Mouse (Mus musculus) CH12.LX (cell line): Measurements from ENCODE around the gene Prkce. TPM values are rescaled to one million over a fixed set of nuclear protein-coding genes. Genes with fewer than 3 reads are reported as not detected.

ENCODE experiments used
- DNase-seq: peaks from one replicate; pipeline ENCODE4 v3.0.0-alpha.2; 2013; ENCODE audit errors: extremely low read depth
- H3K27ac ChIP-seq: 2 replicates; pipeline ENCODE4 v1.5.1; 2012; ENCODE audit warnings: low read depth, mild to moderate bottlenecking, control low read depth, moderate library complexity; ENCODE audit not compliant: insufficient read depth
- H3K27me3 ChIP-seq: replicated peaks from 2 replicates; pipeline ENCODE3; 2012; ENCODE audit warnings: inconsistent platforms
- H3K36me3 ChIP-seq, 2 experiments: replicated peaks in 1 of 2; 2 replicates each; pipeline versions ENCODE3 to v1.6.1; 2012; ENCODE audit warnings: inconsistent platforms in 1 of 2, low read length in 1 of 2, mild to moderate bottlenecking in 1 of 2, mixed read lengths in 1 of 2, moderate library complexity in 1 of 2; ENCODE audit not compliant: control insufficient read depth in 1 of 2, insufficient read depth in 1 of 2
- H3K4me1 ChIP-seq, 2 experiments: 2 replicates each; pipeline ENCODE4 v1.6.1; 2012; ENCODE audit warnings: inconsistent platforms in 1 of 2, moderate library complexity in 1 of 2; ENCODE audit not compliant: insufficient read depth in 2 of 2, control insufficient read depth in 1 of 2
- H3K4me2 ChIP-seq: 2 replicates; pipeline ENCODE4 v1.6.1; 2012; ENCODE audit warnings: low read depth, mild to moderate bottlenecking, control low read depth; ENCODE audit not compliant: poor library complexity, insufficient read depth, severe bottlenecking
- H3K4me3 ChIP-seq, 3 experiments: fragments of 150-350 bp in 1 of 3; sonication (generic) in 1 of 3; replicated peaks in 1 of 3; 2 replicates each; pipeline versions ENCODE3 to v1.5.1; 2011 to 2012; ENCODE audit warnings: low read depth in 2 of 3, low read length in 2 of 3, mild to moderate bottlenecking in 2 of 3, moderate library complexity in 2 of 3, control low read depth in 1 of 3, improper control_type of control experiment in 1 of 3, inconsistent platforms in 1 of 3, mixed read lengths in 1 of 3; ENCODE audit not compliant: poor library complexity in 1 of 3
- H3K79me2 ChIP-seq: replicated peaks from 2 replicates; pipeline ENCODE4 v1.6.1; 2012; ENCODE audit warnings: mild to moderate bottlenecking, moderate library complexity; ENCODE audit not compliant: control insufficient read depth, poor library complexity, insufficient read depth, severe bottlenecking; ENCODE audit errors: extremely low read depth
- H3K9ac ChIP-seq: 2 replicates; pipeline ENCODE4 v1.6.1; 2012; ENCODE audit warnings: low read depth, mild to moderate bottlenecking, control low read depth, moderate library complexity; ENCODE audit not compliant: insufficient read depth
- H3K9me3 ChIP-seq: replicated peaks from 2 replicates; pipeline ENCODE3; 2012; ENCODE audit warnings: low read length, inconsistent platforms, mixed read lengths
- BHLHE40 ChIP-seq: IDR thresholded peaks from 2 replicates; pipeline ENCODE4 v1.6.1; 2011; ENCODE audit warnings: mild to moderate bottlenecking, low read depth, low read length, improper control_type of control experiment
- CHD1 ChIP-seq: IDR thresholded peaks from 2 replicates; pipeline ENCODE4 v1.6.1; 2012; ENCODE audit warnings: low read depth, low read length, improper control_type of control experiment, inconsistent platforms
- ELF1 ChIP-seq: IDR thresholded peaks from 2 replicates; pipeline ENCODE4 v1.6.1; 2014; ENCODE audit warnings: low read depth, mild to moderate bottlenecking, inconsistent platforms, low read length, improper control_type of control experiment
- EP300 ChIP-seq: IDR thresholded peaks from 2 replicates; pipeline ENCODE4 v1.6.1; 2011; ENCODE audit warnings: low read length, improper control_type of control experiment
- GABPA ChIP-seq: IDR thresholded peaks from 2 replicates; pipeline ENCODE4 v1.6.1; 2012; ENCODE audit warnings: low read depth, low read length, improper control_type of control experiment, inconsistent platforms; ENCODE audit not compliant: insufficient replicate concordance
- IRF4 ChIP-seq: IDR thresholded peaks from 2 replicates; pipeline ENCODE4 v1.6.1; 2014; ENCODE audit warnings: low read depth, mild to moderate bottlenecking, inconsistent platforms, low read length, improper control_type of control experiment
- JUN ChIP-seq: IDR thresholded peaks from 2 replicates; pipeline ENCODE4 v1.6.1; 2011; ENCODE audit warnings: low read depth, mild to moderate bottlenecking, low read length, improper control_type of control experiment, moderate library complexity; ENCODE audit not compliant: insufficient read depth
- JUND ChIP-seq: conservative IDR thresholded peaks from 2 replicates; pipeline ENCODE4 v1.6.1; 2011; ENCODE audit warnings: low read depth, low read length, improper control_type of control experiment
- MAX ChIP-seq: IDR thresholded peaks from 2 replicates; pipeline ENCODE4 v1.6.1; 2011; ENCODE audit warnings: low read length, improper control_type of control experiment
- MAZ ChIP-seq: IDR thresholded peaks from 2 replicates; pipeline ENCODE4 v1.6.1; 2012; ENCODE audit warnings: low read depth, mild to moderate bottlenecking, inconsistent platforms, low read length, improper control_type of control experiment, moderate library complexity
- MXI1 ChIP-seq: IDR thresholded peaks from 2 replicates; pipeline ENCODE4 v1.6.1; 2011; ENCODE audit warnings: mild to moderate bottlenecking, low read depth, low read length, improper control_type of control experiment
- MYC ChIP-seq: IDR thresholded peaks from 2 replicates; pipeline ENCODE4 v1.6.1; 2011; ENCODE audit warnings: low read depth, mild to moderate bottlenecking, improper control_type of control experiment, low read length
- NRF1 ChIP-seq: IDR thresholded peaks from 2 replicates; pipeline ENCODE4 v1.6.1; 2014; ENCODE audit warnings: low read depth, mild to moderate bottlenecking, inconsistent platforms, low read length, improper control_type of control experiment, moderate library complexity
- POLR2AphosphoS2 ChIP-seq: IDR thresholded peaks from 2 replicates; pipeline ENCODE4 v1.6.1; 2011; ENCODE audit warnings: low read depth, low read length, improper control_type of control experiment
- RAD21 ChIP-seq: IDR thresholded peaks from 2 replicates; pipeline ENCODE4 v1.6.1; 2011; ENCODE audit warnings: low read depth, mild to moderate bottlenecking, low read length, improper control_type of control experiment, moderate library complexity
- RCOR1 ChIP-seq: conservative IDR thresholded peaks from 2 replicates; pipeline ENCODE4 v1.6.1; 2012; ENCODE audit warnings: low read depth, mild to moderate bottlenecking, inconsistent platforms, low read length, improper control_type of control experiment
- SMC3 ChIP-seq: IDR thresholded peaks from 2 replicates; pipeline ENCODE4 v1.6.1; 2011; ENCODE audit warnings: low read depth, low read length, improper control_type of control experiment
- TCF12 ChIP-seq: IDR thresholded peaks from 2 replicates; pipeline ENCODE4 v1.6.1; 2014; ENCODE audit warnings: low read depth, mild to moderate bottlenecking, inconsistent platforms, low read length, improper control_type of control experiment
- UBTF ChIP-seq: IDR thresholded peaks from 2 replicates; pipeline ENCODE4 v1.6.1; 2012; ENCODE audit warnings: low read depth, mild to moderate bottlenecking, inconsistent platforms, low read length, improper control_type of control experiment, moderate library complexity
- ZMIZ1 ChIP-seq: IDR thresholded peaks from 2 replicates; pipeline ENCODE4 v1.6.1; 2012; ENCODE audit warnings: low read depth, mild to moderate bottlenecking, inconsistent platforms, low read length, improper control_type of control experiment
- dilution Hi-C: fragments of 300-500 bp; cut with MboI; formaldehyde crosslinking; loops from 2 replicates; pipeline ENCODE4 v1.14.3; 2020; ENCODE audit warnings: low sequenced_read_pairs; ENCODE audit not compliant: extremely low pct_unique_long_range_greater_than_20kb, extremely low pct_ligation_motif_present
- in situ Hi-C: fragments of 300-500 bp; cut with MboI; formaldehyde crosslinking; loops from 3 replicates; pipeline ENCODE4 v1.14.3; 2019; ENCODE audit warnings: low sequenced_read_pairs, low pct_ligation_motif_present, low pct_unique_long_range_greater_than_20kb, mixed read lengths
- polyA plus RNA-seq: library from polyadenylated mRNA; unstranded; fragments of >175 nt; gene quantifications from 2 replicates; pipeline ENCODE4 v1.2.1, GENCODE M21; 2012; ENCODE audit warnings: low read depth; ENCODE audit not compliant: insufficient read length
- total RNA-seq, 2 experiments: library from RNA; depleted of rRNA; stranded (reverse); fragments of 300-350 nt in 1 of 2; fragments of >200 nt in 1 of 2; gene quantifications; 2 replicates each; pipeline ENCODE4 v1.2.3; 2012 to 2014

Gene Prkce
- total and polyA plus RNA-seq, 3 experiments, result 4.1 to 13.2 (median 11.4) TPM

DNA sequence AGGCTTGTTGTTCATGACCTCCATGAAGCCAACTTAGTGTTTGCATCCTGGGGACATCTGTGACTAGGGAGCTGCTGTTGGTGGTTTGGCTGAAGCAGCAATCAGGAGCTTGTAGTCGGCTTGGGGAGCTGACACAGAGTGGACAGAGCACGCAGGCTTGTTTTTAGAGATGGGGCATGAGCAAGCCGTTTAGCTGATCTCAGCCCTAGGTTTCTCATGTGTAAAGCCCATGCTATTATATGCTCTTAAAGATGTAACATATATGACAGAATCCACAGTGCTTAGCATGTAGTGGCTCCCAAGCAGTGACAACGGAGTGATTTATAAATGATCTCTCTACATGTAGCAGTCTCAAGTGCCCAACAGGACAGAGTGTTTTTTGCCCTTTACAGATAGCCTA, 148.3 kb downstream of the Prkce start:
- no peak overlapping the region for H3K9ac ChIP-seq
- H3K27me3 ChIP-seq, result no peaks in the 10 kb centered on the region
- H3K9me3 ChIP-seq, result peaks cover 3% of the 10 kb centered on the region
- H3K4me2 ChIP-seq, result no peak overlapping the region
- peaks cover 0 to 17% of the 10 kb centered on the region in 2 experiments for H3K36me3 ChIP-seq
- H3K79me2 ChIP-seq, result no peaks in the 10 kb centered on the region; the same call in 1 of the 2 replicates
- TF ChIP-seq ELF1 (no peak), CHD1 (no peak), ZMIZ1 (no peak), EP300 (no peak)
- dilution Hi-C loops (no loop called here), in situ Hi-C loops (no loop called here)
- H3K4me3 ChIP-seq, result no peak overlapping the region
- no peak overlapping the region for H3K27ac ChIP-seq
- DNase-seq, result no peak
- H3K4me1 ChIP-seq, result peaks cover 8 to 69% of the 10 kb centered on the region in 2 experiments; a peak in 3 of 4 replicates

DNA sequence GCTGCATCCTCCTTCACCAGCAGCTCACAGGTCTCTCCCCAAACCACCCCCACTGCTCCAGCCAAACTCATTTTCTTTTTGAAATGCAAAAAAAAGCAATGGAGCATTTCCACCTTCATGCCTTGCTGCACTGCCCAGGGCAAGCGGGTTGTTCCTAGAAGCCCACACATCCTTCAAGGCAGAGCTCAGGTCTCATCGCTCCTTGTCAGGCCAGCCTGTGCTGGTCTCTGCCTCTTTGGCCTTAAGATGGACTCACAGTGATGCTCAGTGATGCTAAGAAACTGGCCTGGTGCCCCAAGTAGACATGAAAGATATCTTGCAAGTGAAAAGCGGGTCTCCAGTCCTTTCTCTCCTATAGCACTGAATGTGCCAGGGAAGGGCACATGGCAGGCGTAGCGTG, 149.2 kb downstream of the Prkce start:
- H3K4me1 ChIP-seq, result peaks cover 11 to 72% of the 10 kb centered on the region in 2 experiments; a peak in 3 of 4 replicates
- H3K27me3 ChIP-seq, result no peaks in the 10 kb centered on the region
- no peak for DNase-seq
- no peak overlapping the region for H3K4me3 ChIP-seq
- H3K79me2 ChIP-seq, result no peaks in the 10 kb centered on the region; the same call in 1 of the 2 replicates
- peaks cover 3% of the 10 kb centered on the region for H3K9me3 ChIP-seq
- H3K27ac ChIP-seq, result no peak overlapping the region
- TF ChIP-seq MAX (no peak), MXI1 (no peak), SMC3 (no peak), JUND (no peak), RCOR1 (no peak), POLR2AphosphoS2 (no peak), ZMIZ1 (no peak), ELF1 (no peak), MYC (no peak), BHLHE40 (no peak), UBTF (no peak), CHD1 (no peak), EP300 (no peak), TCF12 (no peak), RAD21 (no peak), MAZ (no peak), IRF4 (no peak), GABPA (no peak), JUN (no peak), NRF1 (no peak)
- H3K36me3 ChIP-seq, result peaks cover 0 to 18% of the 10 kb centered on the region in 2 experiments
- in situ Hi-C loops (no loop called here), dilution Hi-C loops (no loop called here)
- H3K4me2 ChIP-seq, result no peak overlapping the region
- no peak overlapping the region for H3K9ac ChIP-seq
